Mouse (Mus musculus) CH12.LX (cell line): ENCODE measurements around the gene Gm45837. TPM values are rescaled to one million over a fixed set of nuclear protein-coding genes. Genes with fewer than 3 reads are reported as not detected.

Experiments
- DNase-seq: peaks from one replicate; pipeline ENCODE4 v3.0.0-alpha.2; 2013; ENCODE audit errors: extremely low read depth
- H3K27ac ChIP-seq: 2 replicates; pipeline ENCODE4 v1.5.1; 2012; ENCODE audit warnings: low read depth, mild to moderate bottlenecking, control low read depth, moderate library complexity; ENCODE audit not compliant: insufficient read depth
- H3K27me3 ChIP-seq: replicated peaks from 2 replicates; pipeline ENCODE3; 2012; ENCODE audit warnings: inconsistent platforms
- H3K36me3 ChIP-seq, 2 experiments: replicated peaks in 1 of 2; 2 replicates each; pipeline versions ENCODE3 to v1.6.1; 2012; ENCODE audit warnings: inconsistent platforms in 1 of 2, low read length in 1 of 2, mild to moderate bottlenecking in 1 of 2, mixed read lengths in 1 of 2, moderate library complexity in 1 of 2; ENCODE audit not compliant: control insufficient read depth in 1 of 2, insufficient read depth in 1 of 2
- H3K4me1 ChIP-seq, 2 experiments: 2 replicates each; pipeline ENCODE4 v1.6.1; 2012; ENCODE audit warnings: inconsistent platforms in 1 of 2, moderate library complexity in 1 of 2; ENCODE audit not compliant: insufficient read depth in 2 of 2, control insufficient read depth in 1 of 2
- H3K4me2 ChIP-seq: 2 replicates; pipeline ENCODE4 v1.6.1; 2012; ENCODE audit warnings: low read depth, mild to moderate bottlenecking, control low read depth; ENCODE audit not compliant: poor library complexity, insufficient read depth, severe bottlenecking
- H3K4me3 ChIP-seq, 3 experiments: fragments of 150-350 bp in 1 of 3; sonication (generic) in 1 of 3; replicated peaks in 1 of 3; 2 replicates each; pipeline versions ENCODE3 to v1.5.1; 2011 to 2012; ENCODE audit warnings: low read depth in 2 of 3, low read length in 2 of 3, mild to moderate bottlenecking in 2 of 3, moderate library complexity in 2 of 3, control low read depth in 1 of 3, improper control_type of control experiment in 1 of 3, inconsistent platforms in 1 of 3, mixed read lengths in 1 of 3; ENCODE audit not compliant: poor library complexity in 1 of 3
- H3K79me2 ChIP-seq: replicated peaks from 2 replicates; pipeline ENCODE4 v1.6.1; 2012; ENCODE audit warnings: mild to moderate bottlenecking, moderate library complexity; ENCODE audit not compliant: control insufficient read depth, poor library complexity, insufficient read depth, severe bottlenecking; ENCODE audit errors: extremely low read depth
- H3K9ac ChIP-seq: 2 replicates; pipeline ENCODE4 v1.6.1; 2012; ENCODE audit warnings: low read depth, mild to moderate bottlenecking, control low read depth, moderate library complexity; ENCODE audit not compliant: insufficient read depth
- H3K9me3 ChIP-seq: replicated peaks from 2 replicates; pipeline ENCODE3; 2012; ENCODE audit warnings: low read length, inconsistent platforms, mixed read lengths
- BHLHE40 ChIP-seq: IDR thresholded peaks from 2 replicates; pipeline ENCODE4 v1.6.1; 2011; ENCODE audit warnings: mild to moderate bottlenecking, low read depth, low read length, improper control_type of control experiment
- CHD1 ChIP-seq: IDR thresholded peaks from 2 replicates; pipeline ENCODE4 v1.6.1; 2012; ENCODE audit warnings: low read depth, low read length, improper control_type of control experiment, inconsistent platforms
- CHD2 ChIP-seq: IDR thresholded peaks from 2 replicates; pipeline ENCODE4 v1.6.1; 2011; ENCODE audit warnings: low read length, improper control_type of control experiment
- E2F4 ChIP-seq: IDR thresholded peaks from 2 replicates; pipeline ENCODE4 v1.6.1; 2011; ENCODE audit warnings: low read depth, low read length, improper control_type of control experiment; ENCODE audit not compliant: insufficient replicate concordance
- EP300 ChIP-seq: IDR thresholded peaks from 2 replicates; pipeline ENCODE4 v1.6.1; 2011; ENCODE audit warnings: low read length, improper control_type of control experiment
- ETS1 ChIP-seq: conservative IDR thresholded peaks from 2 replicates; pipeline ENCODE4 v1.6.1; 2012; ENCODE audit warnings: low read depth, mild to moderate bottlenecking, inconsistent platforms, low read length, improper control_type of control experiment, moderate library complexity
- GABPA ChIP-seq: IDR thresholded peaks from 2 replicates; pipeline ENCODE4 v1.6.1; 2012; ENCODE audit warnings: low read depth, low read length, improper control_type of control experiment, inconsistent platforms; ENCODE audit not compliant: insufficient replicate concordance
- IRF4 ChIP-seq: IDR thresholded peaks from 2 replicates; pipeline ENCODE4 v1.6.1; 2014; ENCODE audit warnings: low read depth, mild to moderate bottlenecking, inconsistent platforms, low read length, improper control_type of control experiment
- JUND ChIP-seq: conservative IDR thresholded peaks from 2 replicates; pipeline ENCODE4 v1.6.1; 2011; ENCODE audit warnings: low read depth, low read length, improper control_type of control experiment
- KAT2A ChIP-seq: IDR thresholded peaks from 2 replicates; pipeline ENCODE4 v1.6.1; 2012; ENCODE audit warnings: low read length, improper control_type of control experiment, inconsistent platforms; ENCODE audit not compliant: insufficient replicate concordance
- MAX ChIP-seq: IDR thresholded peaks from 2 replicates; pipeline ENCODE4 v1.6.1; 2011; ENCODE audit warnings: low read length, improper control_type of control experiment
- MYC ChIP-seq: IDR thresholded peaks from 2 replicates; pipeline ENCODE4 v1.6.1; 2011; ENCODE audit warnings: low read depth, mild to moderate bottlenecking, improper control_type of control experiment, low read length
- NELFE ChIP-seq: IDR thresholded peaks from 2 replicates; pipeline ENCODE4 v1.6.1; 2011; ENCODE audit warnings: low read depth, low read length, improper control_type of control experiment
- NRF1 ChIP-seq: IDR thresholded peaks from 2 replicates; pipeline ENCODE4 v1.6.1; 2014; ENCODE audit warnings: low read depth, mild to moderate bottlenecking, inconsistent platforms, low read length, improper control_type of control experiment, moderate library complexity
- PAX5 ChIP-seq: IDR thresholded peaks from 2 replicates; pipeline ENCODE4 v1.6.1; 2012; ENCODE audit warnings: low read length, inconsistent platforms, mixed read lengths
- POLR2A ChIP-seq: IDR thresholded peaks from 2 replicates; pipeline ENCODE4 v1.6.1; 2011; ENCODE audit warnings: low read depth, mild to moderate bottlenecking, improper control_type of control experiment, low read length
- POLR2AphosphoS2 ChIP-seq: IDR thresholded peaks from 2 replicates; pipeline ENCODE4 v1.6.1; 2011; ENCODE audit warnings: low read depth, low read length, improper control_type of control experiment
- SIN3A ChIP-seq: IDR thresholded peaks from 2 replicates; pipeline ENCODE4 v1.6.1; 2012; ENCODE audit warnings: low read length, improper control_type of control experiment, inconsistent platforms
- SMC3 ChIP-seq: IDR thresholded peaks from 2 replicates; pipeline ENCODE4 v1.6.1; 2011; ENCODE audit warnings: low read depth, low read length, improper control_type of control experiment
- TBP ChIP-seq: conservative IDR thresholded peaks from 2 replicates; pipeline ENCODE4 v1.6.1; 2011; ENCODE audit warnings: low read depth, low read length, improper control_type of control experiment
- UBTF ChIP-seq: IDR thresholded peaks from 2 replicates; pipeline ENCODE4 v1.6.1; 2012; ENCODE audit warnings: low read depth, mild to moderate bottlenecking, inconsistent platforms, low read length, improper control_type of control experiment, moderate library complexity
- USF2 ChIP-seq: conservative IDR thresholded peaks from 2 replicates; pipeline ENCODE4 v1.6.1; 2011; ENCODE audit warnings: low read depth, low read length, improper control_type of control experiment
- ZKSCAN1 ChIP-seq: IDR thresholded peaks from 2 replicates; pipeline ENCODE4 v1.6.1; 2012; ENCODE audit warnings: low read depth, inconsistent platforms, low read length, improper control_type of control experiment, borderline replicate concordance
- ZMIZ1 ChIP-seq: IDR thresholded peaks from 2 replicates; pipeline ENCODE4 v1.6.1; 2012; ENCODE audit warnings: low read depth, mild to moderate bottlenecking, inconsistent platforms, low read length, improper control_type of control experiment
- ZNF384 ChIP-seq: IDR thresholded peaks from 2 replicates; pipeline ENCODE4 v1.6.1; 2012; ENCODE audit warnings: low read depth, low read length, improper control_type of control experiment, inconsistent platforms
- dilution Hi-C: fragments of 300-500 bp; cut with MboI; formaldehyde crosslinking; loops from 2 replicates; pipeline ENCODE4 v1.14.3; 2020; ENCODE audit warnings: low sequenced_read_pairs; ENCODE audit not compliant: extremely low pct_unique_long_range_greater_than_20kb, extremely low pct_ligation_motif_present
- in situ Hi-C: fragments of 300-500 bp; cut with MboI; formaldehyde crosslinking; loops from 3 replicates; pipeline ENCODE4 v1.14.3; 2019; ENCODE audit warnings: low sequenced_read_pairs, low pct_ligation_motif_present, low pct_unique_long_range_greater_than_20kb, mixed read lengths
- polyA plus RNA-seq: library from polyadenylated mRNA; unstranded; fragments of >175 nt; gene quantifications from 2 replicates; pipeline ENCODE4 v1.2.1, GENCODE M21; 2012; ENCODE audit warnings: low read depth; ENCODE audit not compliant: insufficient read length
- total RNA-seq, 2 experiments: library from RNA; depleted of rRNA; stranded (reverse); fragments of 300-350 nt in 1 of 2; fragments of >200 nt in 1 of 2; gene quantifications; 2 replicates each; pipeline ENCODE4 v1.2.3; 2012 to 2014

The Gm45837 gene
- total and polyA plus RNA-seq, 3 experiments, result 0.04 to 0.84 TPM; not detected in 1

- no peak overlapping the region for H3K4me3 ChIP-seq
- H3K4me2 ChIP-seq, result no peak overlapping the region
- no peaks in the 10 kb centered on the region for H3K36me3 ChIP-seq
- in situ Hi-C loops (no loop called here), dilution Hi-C loops (no loop called here)
- no peaks in the 10 kb centered on the region for H3K4me1 ChIP-seq
- no peaks in the 10 kb centered on the region for H3K79me2 ChIP-seq
- H3K9ac ChIP-seq, result no peak overlapping the region
- H3K27me3 ChIP-seq, result peaks cover 90% of the 10 kb centered on the region
- no peak for DNase-seq
- no peak overlapping the region for H3K27ac ChIP-seq
- TF ChIP-seq POLR2AphosphoS2 (no peak), IRF4 (no peak), KAT2A (no peak), MYC (no peak), JUND (no peak), ZKSCAN1 (no peak), ETS1 (no peak), POLR2A (no peak), GABPA (no peak), E2F4 (no peak), CHD2 (no peak), TBP (no peak)
- H3K9me3 ChIP-seq, result no peaks in the 10 kb centered on the region
Measured at GRCm38 (mm10) chr7:101476493-101476892, 65.8 kb downstream of the Gm45837 start.

GRCm38 (mm10) chr7:101477200-101477599, 66.5 kb downstream of the Gm45837 start:
- H3K79me2 ChIP-seq, result no peaks in the 10 kb centered on the region
- H3K4me1 ChIP-seq, result peaks cover 0 to 2% of the 10 kb centered on the region in 2 experiments; a peak in 1 of 4 replicates
- no peak overlapping the region for H3K4me2 ChIP-seq
- H3K27ac ChIP-seq, result no peak overlapping the region
- in situ Hi-C loops, result no loop called here
- H3K27me3 ChIP-seq, result peaks cover 92% of the 10 kb centered on the region
- H3K4me3 ChIP-seq, result no peak overlapping the region
- H3K9ac ChIP-seq, result no peak overlapping the region
- no peaks in the 10 kb centered on the region for H3K36me3 ChIP-seq
- DNase-seq, result no peak
- dilution Hi-C loops, result no loop called here
- TF ChIP-seq ZKSCAN1, result no peak
- TF ChIP-seq ZNF384, result no peak
- no peak for TF ChIP-seq MYC
- TF ChIP-seq JUND, result no peak
- TF ChIP-seq PAX5, result no peak
- no peak for TF ChIP-seq TBP
- TF ChIP-seq EP300, result no peak
- TF ChIP-seq NELFE, result no peak
- no peak for TF ChIP-seq NRF1
- no peak for TF ChIP-seq CHD1
- no peak for TF ChIP-seq USF2
- TF ChIP-seq KAT2A, result no peak
- no peak for TF ChIP-seq SMC3
- TF ChIP-seq POLR2A, result no peak
- no peak for TF ChIP-seq GABPA
- no peak for TF ChIP-seq MAX
- no peak for TF ChIP-seq ZMIZ1
- no peak for TF ChIP-seq SIN3A
- TF ChIP-seq BHLHE40, result no peak
- no peak for TF ChIP-seq UBTF
- TF ChIP-seq, all 38 proteins: peak for 0
- H3K9me3 ChIP-seq, result no peaks in the 10 kb centered on the region
